Mouse (Mus musculus): ENCODE results near the gene Hdhd3. TPM values are rescaled to one million over a fixed set of nuclear protein-coding genes. Genes with fewer than 3 reads are reported as not detected.
"Not testable (repeated sequence)": the region's sequence is repeated elsewhere in the genome, so short reads cannot be mapped to it uniquely, and the experiment has no call there.

The Hdhd3 gene
- total RNA-seq, 2 experiments from 2014 or later = 1.7 to 2.2 TPM

GRCm38 (mm10) chr4:62513998-62514506, 10.8 kb upstream of the Hdhd3 start:
- DNase-seq = no peak

- DNase-seq = no peak
Measured at GRCm38 (mm10) chr4:62509946-62510345, 6.7 kb upstream of the Hdhd3 start.

- DNase-seq = no peak
Measured at GRCm38 (mm10) chr4:62508839-62509238, 5.6 kb upstream of the Hdhd3 start.

GRCm38 (mm10) chr4:62506798-62507197, 3.5 kb upstream of the Hdhd3 start:
- no peak for DNase-seq

GRCm38 (mm10) chr4:62505991-62506390, 2.7 kb upstream of the Hdhd3 start:
- no peak for DNase-seq

GRCm38 (mm10) chr4:62502969-62503368, 298 bp downstream of the Hdhd3 start:
- no peak for DNase-seq

DNA sequence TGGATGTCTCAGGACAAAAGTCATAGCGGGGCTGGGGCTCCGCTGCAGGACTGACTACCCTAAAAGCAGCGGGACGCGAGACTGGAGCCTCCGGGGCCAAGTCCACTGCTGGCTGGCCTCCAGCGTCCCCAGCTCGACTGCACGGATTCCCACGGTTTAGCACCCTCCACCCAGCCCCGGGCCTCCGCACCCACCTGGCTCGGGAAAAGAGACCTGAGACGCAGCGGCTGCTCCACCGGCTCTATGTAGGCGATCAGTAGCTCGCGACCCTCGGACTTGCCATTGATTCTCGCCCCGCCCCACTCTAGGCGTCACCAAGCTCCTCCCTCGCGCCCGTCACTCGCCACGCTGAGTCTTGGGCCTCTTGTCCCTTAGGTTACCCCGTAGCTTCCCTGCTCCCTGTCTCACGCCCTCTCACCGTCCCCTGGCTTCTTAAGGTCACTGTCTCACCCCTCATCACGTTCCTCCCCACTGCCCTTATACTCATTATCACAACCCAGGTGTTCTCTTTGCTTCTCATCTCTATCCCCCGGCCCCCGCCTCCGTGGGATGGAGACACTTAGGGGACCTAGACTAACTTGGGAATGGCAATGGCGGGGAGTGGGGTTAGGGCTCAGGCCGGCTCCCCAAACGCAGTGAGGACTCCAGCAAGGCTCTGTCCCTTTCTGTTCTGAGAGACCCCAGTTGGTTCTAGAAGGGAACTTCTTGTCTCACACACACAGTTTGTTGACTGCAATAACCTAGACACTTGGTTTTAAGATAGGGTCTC, 1.1 kb downstream of the Hdhd3 start:
- peak; percentile 88 for DNase-seq

DNA sequence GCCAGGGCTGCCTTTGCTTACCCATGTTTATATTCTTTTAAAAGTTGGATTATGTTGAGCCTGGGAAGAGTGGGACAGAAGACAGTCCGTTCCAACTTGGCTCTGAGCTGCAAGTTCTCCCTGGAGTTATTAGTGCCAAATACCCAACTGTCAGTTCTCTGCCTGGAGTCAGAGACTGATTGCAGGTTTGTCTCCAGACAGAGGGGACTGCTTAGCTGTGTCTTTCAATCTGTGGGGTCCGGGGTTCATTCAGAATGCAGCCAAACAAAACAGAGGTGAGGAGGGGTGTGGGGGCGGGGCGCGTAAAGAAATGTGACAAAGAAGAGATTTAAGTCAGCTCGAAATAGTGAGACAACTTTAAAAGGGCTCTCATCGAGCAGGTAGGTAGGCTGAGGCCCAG, 1.7 kb downstream of the Hdhd3 start:
- DNase-seq = no peak

DNA sequence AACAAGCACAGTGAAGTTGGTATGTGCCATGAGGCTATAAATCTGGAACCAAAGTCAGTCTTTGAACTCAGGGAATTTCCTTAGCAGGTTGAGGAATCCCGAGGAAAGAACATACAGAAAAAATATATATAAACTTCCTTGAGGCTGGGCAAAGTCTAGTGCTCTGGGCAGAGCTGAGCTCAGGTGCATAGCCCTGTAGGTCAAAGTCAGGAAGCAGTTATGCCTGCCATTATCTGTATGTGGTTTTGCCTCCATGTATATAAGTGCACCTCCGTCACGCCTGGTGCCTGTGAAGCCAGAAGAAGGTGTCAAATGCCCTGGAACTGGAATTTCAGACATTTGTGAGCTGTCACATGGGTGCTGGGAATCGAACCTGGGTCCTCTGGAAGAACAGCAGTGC, 2.5 kb downstream of the Hdhd3 start:
- no peak for DNase-seq

GRCm38 (mm10) chr4:62496815-62497214, 6.5 kb downstream of the Hdhd3 start:
- peak; percentile 16 for DNase-seq

GRCm38 (mm10) chr4:62495946-62496345, 7.3 kb downstream of the Hdhd3 start:
- peak; percentile 37 for DNase-seq

DNA sequence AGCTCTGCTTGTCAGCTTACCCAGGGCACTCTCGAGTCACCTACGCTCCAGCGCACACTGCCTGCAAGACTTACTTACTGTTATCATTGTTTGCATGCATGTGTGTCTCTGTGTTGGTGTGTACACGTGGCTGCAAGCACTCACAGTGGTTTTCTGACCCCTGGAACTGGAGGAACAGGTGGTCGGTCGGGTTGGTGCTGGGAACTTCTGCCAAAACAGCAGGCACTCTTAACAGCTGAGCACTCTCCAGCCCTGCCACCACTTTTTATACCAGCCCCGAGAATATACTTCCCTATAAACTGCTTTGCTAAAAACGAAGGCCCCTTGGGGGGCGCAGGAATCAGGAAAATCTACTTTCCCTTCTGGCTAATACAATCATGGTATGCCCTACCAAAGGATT, 9.0 kb downstream of the Hdhd3 start:
- DNase-seq = no peak

DNA sequence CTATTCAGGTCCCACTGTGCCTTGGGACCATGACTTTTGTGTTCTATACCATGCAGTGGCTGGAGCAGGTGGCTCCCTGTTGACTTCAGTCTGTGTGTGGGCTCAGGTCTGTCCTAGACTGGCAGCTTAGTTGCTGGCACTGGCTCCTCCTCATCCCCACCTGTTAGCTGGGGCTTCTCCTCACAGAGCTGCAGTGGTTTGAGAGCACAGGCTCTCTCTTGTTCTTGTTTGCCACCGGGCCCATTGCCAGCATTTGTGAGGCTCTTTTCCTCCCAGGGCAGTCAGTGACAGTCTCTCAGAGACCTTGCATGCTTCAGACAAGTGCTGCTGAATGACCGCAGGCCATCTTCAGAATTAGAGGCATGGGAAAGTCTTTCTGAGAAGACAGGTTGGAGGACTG, 10.6 kb downstream of the Hdhd3 start:
- DNase-seq = no peak

DNA sequence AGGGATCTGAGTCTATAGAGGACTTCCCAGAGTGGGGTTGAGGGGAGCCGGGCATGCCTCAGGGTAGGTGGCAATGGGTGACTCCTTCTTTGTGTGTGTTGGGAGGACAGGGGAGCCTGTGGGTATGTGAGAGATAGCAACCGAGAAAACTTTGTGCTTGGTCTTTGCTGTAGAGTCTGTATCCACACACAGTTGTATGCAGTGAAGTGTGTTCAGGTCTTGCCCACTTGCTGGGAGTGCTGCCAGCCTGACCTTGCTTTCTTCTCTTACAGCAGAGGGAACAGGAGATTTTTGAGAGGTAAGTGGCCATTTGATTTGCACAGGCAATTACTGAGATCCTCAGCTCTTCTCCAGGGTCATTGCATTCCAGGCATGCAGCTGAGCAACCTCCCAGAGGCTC, 15.4 kb downstream of the Hdhd3 start:
- DNase-seq = no peak

GRCm38 (mm10) chr4:62487172-62487571, 16.1 kb downstream of the Hdhd3 start:
- no peak for DNase-seq

GRCm38 (mm10) chr4:62486162-62486696, 17.0 kb downstream of the Hdhd3 start:
- DNase-seq = no peak

GRCm38 (mm10) chr4:62485450-62486161, 17.7 kb downstream of the Hdhd3 start:
- no peak for DNase-seq

DNA sequence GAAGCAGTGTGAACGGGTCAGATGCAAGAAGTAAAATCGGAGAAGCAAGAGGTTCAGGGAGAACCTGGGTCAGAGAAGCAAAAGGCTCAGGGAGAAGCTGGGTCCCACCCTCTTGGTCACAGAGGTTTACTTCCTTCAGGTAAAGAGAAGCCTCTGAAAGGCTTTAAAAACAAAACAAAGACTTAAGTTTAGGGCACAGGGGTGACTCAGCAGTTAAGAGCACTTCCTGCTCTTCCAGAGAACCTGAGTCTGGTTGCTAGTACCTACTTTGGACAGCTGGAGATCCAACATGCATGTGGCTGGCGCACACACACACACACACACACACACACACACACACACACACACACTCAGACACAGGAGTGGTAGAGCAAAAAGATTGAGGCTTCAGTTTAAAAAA, 18.3 kb downstream of the Hdhd3 start:
- DNase-seq = no peak

DNA sequence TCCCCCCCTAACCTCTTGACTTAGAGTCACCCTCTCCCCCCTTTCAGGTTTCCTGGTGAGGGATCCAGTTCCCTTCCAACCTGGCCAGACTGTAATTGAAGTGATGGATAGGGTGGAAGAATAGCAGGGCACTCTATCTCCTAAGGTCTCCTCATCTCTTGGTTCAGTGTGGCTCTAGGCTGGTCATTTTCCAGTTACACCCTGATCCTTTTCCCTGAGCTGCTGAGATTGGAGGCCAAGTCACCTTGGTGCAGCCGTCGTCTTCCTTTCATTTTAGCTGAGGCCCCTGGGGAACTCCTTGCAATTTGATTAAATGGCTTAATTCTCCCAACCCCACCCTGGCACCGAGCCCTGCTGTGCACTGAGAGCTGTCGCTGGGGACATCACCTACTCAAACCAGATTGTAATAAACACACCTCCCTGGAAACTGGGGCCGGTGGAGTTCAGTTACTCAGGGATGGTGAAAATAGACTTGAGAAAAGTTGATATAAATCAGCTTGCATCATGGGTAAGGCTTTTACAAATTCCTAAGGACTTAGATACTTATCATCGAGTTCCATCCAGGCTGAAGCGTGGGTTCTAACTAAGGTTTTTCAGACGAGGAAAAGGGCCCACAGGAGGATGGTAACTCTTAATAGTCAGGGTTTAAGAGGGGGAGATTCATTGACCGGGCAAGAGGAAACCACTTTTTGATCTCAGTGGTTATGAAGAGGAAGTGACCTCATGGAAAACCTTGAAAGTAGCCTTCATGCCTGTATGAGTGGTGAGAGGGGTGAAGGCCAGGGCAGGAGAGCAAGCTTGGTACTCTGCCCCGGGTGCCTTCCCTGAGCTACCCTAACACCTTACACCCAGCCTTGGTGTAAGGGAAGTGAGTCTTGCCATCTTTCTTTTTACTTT, 22.3 kb downstream of the Hdhd3 start:
- DNase-seq = no peak

GRCm38 (mm10) chr4:62479937-62480708, 23.1 kb downstream of the Hdhd3 start, which contains the start of gene Bspry:
Bspry (plus strand) TSS chr4:62480053.
- DNase-seq = no peak

DNA sequence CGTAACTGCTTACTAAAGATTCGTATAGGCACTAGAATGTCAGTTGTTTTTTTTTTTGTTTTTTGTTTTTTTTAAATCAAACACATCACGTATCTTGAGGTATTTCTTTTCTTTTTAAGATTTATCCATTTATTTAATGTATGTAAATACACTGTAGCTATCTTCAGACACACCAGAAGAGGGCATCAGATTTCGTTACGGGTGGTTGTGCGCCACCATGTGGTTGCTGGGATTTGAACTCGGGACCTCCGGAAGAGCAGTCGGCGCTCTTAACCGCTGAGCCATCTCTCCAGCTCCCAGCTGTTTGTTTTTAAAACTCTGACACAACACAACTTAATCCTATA, 23.7 kb downstream of the Hdhd3 start:
- not testable (repeated sequence) for DNase-seq
